Mouse (Mus musculus) liver, embryonic 13.5 days (tissue): ENCODE results near the gene Magee1. TPM values are rescaled to one million over a fixed set of nuclear protein-coding genes. Genes with fewer than 3 reads are reported as not detected.

ENCODE experiments used
- ATAC-seq: fragments of 200-750 bp; cut with Nextera tagmentation; 2 replicates; pipeline ENCODE4 v1.8.0; 2017; ENCODE audit warnings: low read depth, mild to moderate bottlenecking, moderate number of reproducible peaks, moderate library complexity
- DNase-seq: peaks from one replicate; pipeline ENCODE4 v3.0.0; 2022
- H3K27ac ChIP-seq: fragments of 300-500 bp; sonication (generic); 2 replicates; pipeline ENCODE4 v1.5.1; 2015; ENCODE audit warnings: moderate library complexity, mild to moderate bottlenecking, inconsistent platforms
- H3K27me3 ChIP-seq: fragments of 300-500 bp; sonication (generic); 2 replicates; pipeline ENCODE4 v1.6.1; 2015; ENCODE audit warnings: mild to moderate bottlenecking, inconsistent platforms
- H3K36me3 ChIP-seq: fragments of 300-500 bp; sonication (generic); 2 replicates; pipeline ENCODE4 v1.6.1; 2015; ENCODE audit warnings: mild to moderate bottlenecking, inconsistent platforms
- H3K4me1 ChIP-seq: fragments of 300-500 bp; sonication (generic); replicated peaks from 2 replicates; pipeline ENCODE4 v1.6.1; 2015; ENCODE audit warnings: inconsistent platforms
- H3K4me2 ChIP-seq: fragments of 300-500 bp; sonication (generic); 2 replicates; pipeline ENCODE4 v1.6.1; 2015; ENCODE audit warnings: inconsistent platforms, mild to moderate bottlenecking, moderate library complexity
- H3K4me3 ChIP-seq: fragments of 300-500 bp; sonication (generic); replicated peaks from 2 replicates; pipeline ENCODE4 v1.5.1; 2015; ENCODE audit warnings: mild to moderate bottlenecking, inconsistent platforms
- H3K9ac ChIP-seq: fragments of 300-500 bp; sonication (generic); 2 replicates; pipeline ENCODE4 v1.6.1; 2015; ENCODE audit warnings: mild to moderate bottlenecking, inconsistent platforms
- H3K9me3 ChIP-seq: fragments of 300-500 bp; sonication (generic); replicated peaks from 2 replicates; pipeline ENCODE4 v1.6.1; 2016; ENCODE audit warnings: inconsistent platforms
- WGBS: fragments of 180-500 bp; shearing (Covaris S2); methylation state at CpG from one replicate; pipeline ENCODE4 v1.1.7; 2015; ENCODE audit not compliant: insufficient replicate concordance; 5-methylcytosine and 5-hydroxymethylcytosine counted together
- polyA plus RNA-seq: library from polyadenylated mRNA; unstranded; fragments of >200 nt; fragmentation: Nextera tagmentation; extraction: Ambion mirVana; gene quantifications from 2 replicates; pipeline ENCODE4 v1.2.1, GENCODE M21; 2015

Magee1 gene
- polyA plus RNA-seq, 1 experiment from 2014 or later, result 2.1 TPM

GRCm38 (mm10) chrX:105167217-105167616 is 47.0 kb downstream of the Magee1 start:
- Histone ChIP-seq H3K36me3 (no peaks in the 10 kb centered on the region), H3K27me3 (peaks cover 9% of the 10 kb centered on the region; the same call in 1 of the 2 replicates), H3K9me3 (no peaks in the 10 kb centered on the region), H3K4me2 (no peak overlapping the region), H3K4me1 (no peaks in the 10 kb centered on the region), H3K9ac (no peak overlapping the region), H3K27ac (no peak overlapping the region), H3K4me3 (no peak overlapping the region)
- WGBS, result 50% methylated on average over 2 of the region's 2 CpGs
- no peak for ATAC-seq
- DNase-seq, result no peak

Other genes starting within 250 kb of the Magee1 start
- 54.0 and 61.4 TPM in 2 replicates for gene Pbdc1, start 40.6 kb upstream of the Magee1 start, polyA plus RNA-seq